Mouse (Mus musculus) WW6 (cell line): Measurements from ENCODE around the gene Pde4d.

ENCODE experiments used
- DNase-seq: peaks from one replicate; pipeline ENCODE4 v3.0.0-alpha.2; 2013; ENCODE audit warnings: low read depth, low spot score

The Pde4d gene

GRCm38 (mm10) chr13:109651790-109652605 lies 1202.2 kb downstream of the Pde4d start:
- no peak for DNase-seq

GRCm38 (mm10) chr13:109652631-109653030 lies 1202.9 kb downstream of the Pde4d start:
- DNase-seq: no peak

DNA sequence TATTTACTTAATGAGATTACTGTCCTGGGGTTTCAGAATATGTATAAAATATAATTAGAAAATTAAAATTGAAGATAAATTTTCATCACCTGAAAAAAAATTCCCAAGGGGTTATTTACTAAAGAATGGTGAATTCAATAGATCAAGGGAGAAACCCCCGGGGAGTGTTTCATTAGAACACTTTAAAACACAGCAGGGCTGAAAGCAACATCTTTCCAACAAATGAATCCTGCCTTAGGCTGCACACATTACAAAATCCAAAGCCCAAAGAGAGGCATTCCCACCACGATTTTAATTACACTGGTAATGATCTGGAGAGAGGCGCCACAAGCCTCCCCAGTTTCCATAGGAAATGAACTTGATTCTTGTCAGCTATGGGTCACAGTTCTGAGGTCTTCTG lies 1205.6 kb downstream of the Pde4d start:
- DNase-seq: no peak

- DNase-seq: no peak
Observed at GRCm38 (mm10) chr13:109659103-109659502, 1209.4 kb downstream of the Pde4d start.

DNA sequence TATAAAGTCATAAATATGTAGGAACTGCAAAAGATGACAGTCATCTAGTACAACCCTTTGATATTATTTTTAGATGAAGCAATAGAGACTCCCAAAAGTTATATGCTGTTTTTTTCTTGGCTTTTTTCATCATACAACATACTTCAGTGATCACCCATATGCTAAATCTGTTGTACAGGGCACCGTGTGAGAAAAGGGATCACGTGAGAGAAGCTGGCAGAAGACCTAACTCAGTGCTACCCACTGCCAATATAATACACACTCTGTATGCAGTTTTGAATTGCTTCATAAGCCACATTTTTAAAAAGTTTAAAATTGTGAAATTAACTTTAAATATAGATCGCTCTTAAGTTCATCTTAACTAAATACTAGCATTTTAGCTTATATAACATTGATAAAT lies 1211.6 kb downstream of the Pde4d start:
- DNase-seq: no peak

DNA sequence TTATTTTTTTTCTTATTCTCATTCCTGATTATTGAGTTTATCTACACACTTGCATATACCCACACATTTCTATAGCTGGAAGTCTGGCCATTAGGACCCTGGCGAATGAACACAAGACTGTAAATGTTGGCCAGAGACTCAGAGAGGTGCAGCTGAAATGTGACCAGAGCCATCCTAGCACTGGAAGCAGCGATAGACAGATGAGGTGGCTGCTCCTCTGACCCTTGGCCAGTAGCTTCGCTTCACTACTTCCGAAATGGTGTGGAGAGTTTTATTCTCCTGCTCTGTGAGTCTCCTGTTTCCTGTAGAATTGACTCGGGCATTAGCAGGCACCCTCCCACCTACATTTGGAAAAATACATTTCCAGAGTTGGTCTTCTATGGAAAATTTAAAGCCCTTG lies 1212.4 kb downstream of the Pde4d start:
- no peak for DNase-seq

DNA sequence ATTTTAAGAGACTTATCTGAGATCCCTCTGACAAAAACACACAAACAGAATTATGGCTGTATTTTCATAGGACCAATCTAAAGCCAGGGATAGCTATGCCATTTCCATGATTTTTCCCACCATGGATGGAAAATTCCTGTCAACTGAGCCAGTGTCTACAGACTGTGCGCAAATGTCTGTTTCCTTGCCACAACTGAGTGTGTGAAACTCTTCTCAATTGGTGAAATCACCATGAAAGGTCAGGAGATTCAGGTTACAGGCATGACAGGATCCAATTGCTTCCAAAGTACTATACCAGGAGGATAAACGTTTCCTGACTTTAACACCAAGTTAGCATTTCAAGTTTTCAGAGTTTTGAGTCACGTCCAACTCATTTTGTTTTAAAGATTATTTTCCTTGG lies 1213.0 kb downstream of the Pde4d start:
- no peak for DNase-seq

DNA sequence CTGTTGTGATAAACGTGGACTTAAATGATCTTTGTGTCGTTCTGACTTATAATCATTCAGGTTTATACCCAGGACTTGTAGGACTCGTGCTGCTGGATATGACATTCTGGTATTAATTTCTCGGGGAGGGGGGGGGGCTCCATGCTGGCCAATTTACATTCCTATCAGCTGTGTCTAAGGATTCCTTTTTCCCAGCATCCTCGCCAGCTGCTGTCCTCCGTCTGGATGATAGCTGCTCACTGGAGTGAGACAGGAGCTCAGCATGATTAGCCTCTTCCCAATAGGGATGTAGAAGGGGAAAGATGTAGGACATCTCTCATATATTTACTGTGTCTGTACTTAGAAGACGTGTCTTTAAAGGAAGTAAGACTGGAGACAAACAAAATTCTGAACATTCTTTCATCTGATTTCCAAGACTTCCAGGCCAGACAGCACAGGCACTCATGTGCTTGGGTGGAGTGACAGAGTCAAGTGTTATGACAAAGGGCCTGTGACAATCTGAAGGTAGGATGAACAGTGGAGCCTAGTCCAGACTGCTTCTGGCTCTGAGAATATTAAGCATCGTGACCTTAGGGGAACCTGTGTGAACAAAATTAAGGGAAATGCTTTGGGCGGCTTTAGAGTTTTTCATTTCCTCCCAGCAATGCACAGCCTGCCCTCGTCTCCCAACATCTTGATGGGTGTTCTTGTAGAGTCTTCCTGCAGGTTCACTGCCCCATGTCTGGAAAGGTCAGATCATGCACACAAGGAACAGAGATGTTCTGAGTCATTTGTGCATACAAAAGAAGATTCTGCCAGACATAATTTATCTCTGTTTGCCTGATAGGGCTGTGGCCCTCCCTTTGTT lies 1215.4 kb downstream of the Pde4d start:
- DNase-seq: no peak

DNA sequence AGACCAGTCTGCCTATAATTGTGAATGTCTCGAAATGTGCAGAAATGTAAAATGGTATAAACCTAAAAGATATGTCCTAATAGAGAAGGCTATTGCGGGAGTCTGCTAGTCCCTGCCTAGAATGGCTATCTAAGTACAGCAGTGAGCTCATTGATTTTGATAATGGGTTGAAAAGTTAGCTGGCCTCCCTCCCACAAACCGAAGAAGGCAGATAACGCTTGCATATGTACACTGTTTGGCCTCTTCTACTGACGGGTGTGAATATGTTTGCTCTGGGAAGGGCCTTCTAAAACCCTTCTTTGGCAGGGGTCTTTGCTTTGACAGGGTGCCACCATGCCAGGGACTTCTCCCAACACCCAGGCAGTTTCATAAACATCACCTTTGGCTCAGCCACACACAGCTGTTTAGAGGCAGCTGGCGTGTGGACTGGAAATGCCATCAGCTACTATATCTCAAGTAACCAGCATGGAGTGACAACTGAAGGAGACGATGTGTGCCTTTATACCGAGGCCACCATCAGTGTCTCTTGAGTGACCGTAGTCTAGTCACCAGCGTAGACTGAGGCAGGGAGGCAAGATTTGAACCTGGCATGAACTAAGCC lies 1216.2 kb downstream of the Pde4d start:
- DNase-seq: no peak

- no peak for DNase-seq
Observed at GRCm38 (mm10) chr13:109669965-109670364, 1220.2 kb downstream of the Pde4d start.

DNA sequence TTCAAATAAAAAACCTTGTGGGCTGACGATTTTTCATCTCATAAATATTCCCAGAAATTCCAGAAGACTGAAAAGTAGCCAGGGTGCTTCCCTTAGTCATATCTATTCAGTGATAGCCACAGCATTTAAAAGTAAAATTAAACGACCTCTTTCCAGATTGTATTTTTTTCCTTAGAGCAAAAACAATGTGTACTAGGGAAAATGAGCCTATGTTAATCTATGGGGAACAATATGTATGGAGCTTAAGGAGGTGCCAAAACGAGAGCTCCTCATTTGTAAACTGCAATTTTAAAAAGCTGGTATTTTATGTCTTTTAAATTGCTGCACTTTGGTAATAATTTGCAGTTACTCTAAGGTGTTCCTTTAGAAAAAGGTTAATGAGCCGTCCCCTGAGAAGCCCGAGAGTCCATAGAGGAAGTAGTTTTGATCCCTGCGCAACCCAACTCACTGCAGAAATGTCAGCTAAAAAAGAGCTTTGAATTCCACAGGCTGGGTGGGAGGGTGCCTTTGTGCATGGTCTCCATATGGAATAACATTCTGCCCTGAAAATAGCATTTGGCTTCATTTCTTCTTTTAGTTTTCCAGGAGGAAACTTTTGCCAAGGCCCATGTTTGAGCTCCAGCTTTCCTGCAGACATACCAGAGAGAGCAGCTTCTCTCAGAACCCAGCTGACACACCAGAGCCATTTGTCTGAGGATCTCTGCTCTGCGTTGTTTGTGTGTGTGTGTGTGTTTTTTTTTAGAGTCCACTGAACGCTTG lies 1222.0 kb downstream of the Pde4d start:
- no peak for DNase-seq

- DNase-seq: no peak
Observed at GRCm38 (mm10) chr13:109677047-109677446, 1227.3 kb downstream of the Pde4d start.

GRCm38 (mm10) chr13:109677617-109678016 lies 1227.9 kb downstream of the Pde4d start:
- DNase-seq: no peak

GRCm38 (mm10) chr13:109678991-109679390 lies 1229.2 kb downstream of the Pde4d start:
- no peak for DNase-seq

GRCm38 (mm10) chr13:109680229-109680628 lies 1230.5 kb downstream of the Pde4d start:
- DNase-seq: no peak

DNA sequence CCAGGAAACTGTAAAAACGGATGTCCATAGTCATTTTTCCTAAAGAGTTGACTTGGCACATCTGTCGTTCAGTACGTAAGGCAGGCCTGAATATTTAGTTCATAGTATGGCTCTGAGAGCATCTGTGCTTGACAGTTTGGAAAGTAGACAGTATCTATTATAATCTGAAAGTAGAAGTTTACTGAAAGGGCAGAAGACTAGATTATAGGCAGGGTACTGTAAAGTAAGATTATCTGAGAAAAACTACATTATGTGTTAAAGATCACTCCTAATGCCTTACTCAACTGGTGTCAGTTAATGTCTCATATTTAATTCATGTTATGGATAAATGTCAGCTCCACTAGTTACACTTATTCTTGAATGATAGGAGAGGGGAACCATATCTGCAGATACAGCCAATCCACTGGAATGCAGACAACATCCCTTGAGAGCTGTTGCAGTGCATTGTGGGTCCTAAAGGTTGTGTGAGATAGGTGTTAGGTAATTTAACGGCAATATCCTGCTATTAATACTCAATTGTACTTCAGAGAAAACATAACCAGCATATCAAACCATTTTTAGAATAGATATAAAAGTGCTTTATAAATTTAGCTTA lies 1232.0 kb downstream of the Pde4d start:
- no peak for DNase-seq

DNA sequence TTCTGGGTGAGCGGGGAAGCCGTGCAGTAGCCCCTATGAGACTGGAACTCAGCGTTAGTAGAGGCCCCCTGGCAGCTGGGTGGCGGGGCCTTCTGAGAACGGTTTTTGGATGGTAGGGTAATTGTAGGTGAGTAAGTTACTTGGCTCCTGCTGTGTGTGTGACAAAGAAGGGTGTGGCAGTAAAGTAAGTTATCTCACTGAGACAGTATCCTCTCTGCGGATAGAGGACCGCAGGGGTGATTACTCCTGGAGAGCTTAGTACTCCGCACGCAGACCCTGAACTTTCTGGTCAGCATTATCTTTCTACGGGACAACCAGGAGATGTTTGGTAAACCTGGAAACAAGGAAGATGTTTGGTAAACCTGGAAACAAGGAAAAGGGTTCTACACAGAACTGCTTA lies 1233.3 kb downstream of the Pde4d start:
- DNase-seq: no peak

DNA sequence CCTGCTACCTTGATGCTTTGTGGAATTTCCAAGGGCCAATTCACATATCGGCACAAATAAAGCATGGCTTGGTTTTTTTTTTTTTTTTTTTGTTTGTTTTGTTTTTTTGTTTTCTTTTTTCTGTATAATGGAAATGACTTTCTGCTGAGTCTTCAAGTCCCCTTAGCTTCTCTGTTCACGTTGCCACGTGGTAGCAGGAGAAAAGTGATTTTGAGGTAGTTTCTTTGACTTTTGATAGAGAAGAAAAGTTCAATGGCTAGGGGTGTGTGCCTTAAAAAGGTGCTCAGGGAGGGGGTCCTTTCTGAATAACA lies 1235.2 kb downstream of the Pde4d start:
- no peak for DNase-seq

- DNase-seq: peak; percentile 63
Observed at GRCm38 (mm10) chr13:109685296-109686115, 1235.8 kb downstream of the Pde4d start.

- DNase-seq: no peak
Observed at GRCm38 (mm10) chr13:109686116-109686876, 1236.5 kb downstream of the Pde4d start.
